Mouse (Mus musculus): ENCODE data around the gene Slc26a9.

GRCm38 (mm10) chr1:131765357-131766001, 21.7 kb downstream of the Slc26a9 start:
- TF ChIP-seq POLR2A (IDR thresholded peaks at IDR 0.05; ENCODE audit: low read depth, low read length) (no peak), CTCF (IDR thresholded peaks at IDR 0.05; ENCODE audit: extremely low read depth, insufficient read length, insufficient replicate concordance, low read depth, low read length) (peak; percentile 96; the same call in 1 of the 2 replicates)
